Mouse (Mus musculus) G1E (cell line): ENCODE results near the gene Ap2b1. TPM values are rescaled to one million over a fixed set of nuclear protein-coding genes. Genes with fewer than 3 reads are reported as not detected.

Experiments
- ATAC-seq: 2 replicates; pipeline ENCODE4 v1.8.0; 2016; ENCODE audit warnings: mild to moderate bottlenecking; ENCODE audit not compliant: insufficient number of reproducible peaks, poor library complexity, low FRiP score, severe bottlenecking; ENCODE audit errors: extremely low read depth
- DNase-seq: peaks from one replicate; pipeline ENCODE4 v3.0.0; 2012; ENCODE audit warnings: low spot score
- H3K27me3 ChIP-seq: 2 replicates; pipeline ENCODE4 v1.6.1; 2012; ENCODE audit warnings: mild to moderate bottlenecking, low read length, inconsistent platforms; ENCODE audit not compliant: insufficient read depth
- H3K36me3 ChIP-seq: replicated peaks from 2 replicates; pipeline ENCODE3; 2012; ENCODE audit warnings: mild to moderate bottlenecking, inconsistent platforms
- H3K4me1 ChIP-seq: 2 replicates; pipeline ENCODE4 v1.6.1; 2012; ENCODE audit warnings: low read depth, low read length, inconsistent platforms, mixed read lengths; ENCODE audit not compliant: insufficient read depth
- H3K4me3 ChIP-seq: 2 replicates; pipeline ENCODE4 v1.5.1; 2012; ENCODE audit warnings: low read depth, mild to moderate bottlenecking, inconsistent platforms, low read length, moderate library complexity, mixed read lengths
- H3K9me3 ChIP-seq: replicated peaks from 2 replicates; pipeline ENCODE4 v1.6.1; 2012; ENCODE audit warnings: inconsistent platforms
- CTCF ChIP-seq: IDR thresholded peaks from 2 replicates; pipeline ENCODE4 v1.5.1; 2012; ENCODE audit warnings: low read depth, low read length, inconsistent platforms, mixed read lengths
- GATA1 ChIP-seq: IDR thresholded peaks from 2 replicates; pipeline ENCODE4 v1.6.1; 2012; ENCODE audit warnings: borderline replicate concordance, low read length, inconsistent platforms, mixed read lengths
- GATA2 ChIP-seq: IDR thresholded peaks from 2 replicates; pipeline ENCODE4 v1.6.1; 2012; ENCODE audit warnings: low read depth, low read length, inconsistent platforms, borderline replicate concordance
- POLR2AphosphoS5 ChIP-seq: IDR thresholded peaks from 2 replicates; pipeline ENCODE4 v1.6.1; 2012; ENCODE audit warnings: low read depth, low read length, inconsistent platforms; ENCODE audit not compliant: insufficient replicate concordance
- TAL1 ChIP-seq: conservative IDR thresholded peaks from 2 replicates; pipeline ENCODE4 v1.6.1; 2012; ENCODE audit warnings: low read depth, low read length, inconsistent platforms, mixed read lengths
- polyA plus RNA-seq: library from polyadenylated mRNA; stranded (reverse); fragments of >175 nt; gene quantifications from 2 replicates; pipeline ENCODE4 v1.2.3, GENCODE M21; 2012
- total RNA-seq, 2 experiments: library from RNA; stranded (forward) in 1 of 2; stranded (reverse) in 1 of 2; fragments of 200-1000 nt in 1 of 2; fragments of >200 nt in 1 of 2; fragmentation: Nextera tagmentation in 1 of 2; gene quantifications; 2 replicates each; pipeline ENCODE4 v1.2.3; 2014 to 2017

Gene Ap2b1
- total and polyA plus RNA-seq, 3 experiments, result 17.8 to 113 (median 76.5) TPM

DNA sequence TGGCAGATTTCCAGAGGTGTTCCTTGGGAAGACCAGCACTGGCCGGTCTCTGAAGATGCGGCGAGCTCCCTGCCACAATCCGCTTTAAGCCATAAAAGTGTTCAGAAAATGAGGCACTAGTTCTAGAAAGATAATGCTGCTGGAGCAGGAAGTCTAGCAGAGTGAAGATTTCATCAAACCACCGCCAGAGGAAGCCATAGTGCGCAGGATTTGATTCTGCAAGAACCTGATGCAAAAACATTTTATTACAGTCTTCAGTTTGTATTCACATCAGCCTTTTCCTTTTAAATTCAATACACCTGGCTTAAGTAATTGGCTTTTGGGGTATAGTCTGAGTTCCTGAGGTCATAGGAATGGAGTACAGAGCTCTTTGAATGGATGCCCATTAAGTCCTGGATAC is 1.0 kb upstream of the Ap2b1 start:
- TF ChIP-seq GATA1 (no peak), GATA2 (no peak), TAL1 (no peak), CTCF (no peak), POLR2AphosphoS5 (no peak)
- Histone ChIP-seq H3K36me3 (peaks cover 57% of the 10 kb centered on the region), H3K4me3 (peak overlapping the region; percentile 79; the same call in 1 of the 2 replicates), H3K27me3 (no peaks in the 10 kb centered on the region), H3K9me3 (no peaks in the 10 kb centered on the region), H3K4me1 (peaks cover 61% of the 10 kb centered on the region)
- DNase-seq (no peak), ATAC-seq (no peak)

DNA sequence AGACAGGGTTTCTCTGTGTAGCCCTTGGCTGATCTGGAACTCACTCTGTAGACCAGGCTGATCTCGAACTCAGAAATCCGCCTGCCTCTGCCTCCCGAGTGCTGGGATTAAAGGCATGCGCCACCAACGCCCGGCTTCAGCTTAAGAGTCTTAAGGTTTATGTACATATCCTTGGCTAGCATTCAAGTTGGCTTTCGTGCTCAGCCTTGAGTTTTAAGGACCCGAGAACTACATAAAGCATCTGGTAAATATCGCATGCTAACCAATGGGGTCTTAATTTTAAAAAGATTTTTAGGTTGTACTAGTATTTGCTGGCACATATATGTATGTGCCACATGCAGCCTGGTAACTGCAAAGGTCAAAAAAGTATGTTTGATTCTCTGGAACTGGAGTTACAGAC is 900 bp downstream of the Ap2b1 start:
- TF ChIP-seq GATA1, result no peak
- no peaks in the 10 kb centered on the region for H3K9me3 ChIP-seq
- ATAC-seq (no peak), DNase-seq (no peak)
- H3K4me3 ChIP-seq, result peak overlapping the region; percentile 79; the same call in 1 of the 2 replicates
- H3K36me3 ChIP-seq, result peaks cover 45% of the 10 kb centered on the region
- H3K27me3 ChIP-seq, result no peaks in the 10 kb centered on the region
- peaks cover 61% of the 10 kb centered on the region for H3K4me1 ChIP-seq

DNA sequence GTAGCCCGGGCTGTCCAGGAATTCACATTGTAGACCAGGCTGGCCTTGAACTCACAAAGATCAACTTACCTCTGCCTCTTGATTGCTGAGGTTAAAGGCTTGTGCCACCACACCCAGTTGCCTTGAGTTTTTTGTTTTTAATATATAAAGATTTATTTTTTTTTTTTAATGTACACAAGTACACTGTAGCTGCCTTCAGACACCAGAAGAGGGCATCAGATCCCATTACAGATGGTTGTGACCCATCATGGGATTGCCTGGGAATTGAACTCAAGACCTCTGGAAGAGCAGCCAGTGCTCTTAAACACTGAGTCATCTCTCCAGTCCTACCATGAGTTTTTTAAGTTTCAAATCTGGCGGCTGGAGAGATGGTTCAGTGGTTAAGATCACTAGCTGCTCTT is 2.6 kb downstream of the Ap2b1 start:
- Histone ChIP-seq H3K9me3 (no peaks in the 10 kb centered on the region), H3K4me3 (no peak overlapping the region), H3K27me3 (no peaks in the 10 kb centered on the region), H3K36me3 (peaks cover 35% of the 10 kb centered on the region), H3K4me1 (peaks cover 49% of the 10 kb centered on the region)
- DNase-seq (no peak), ATAC-seq (no peak)
- TF ChIP-seq TAL1 (no peak), GATA2 (no peak), POLR2AphosphoS5 (no peak), GATA1 (no peak), CTCF (no peak)

DNA sequence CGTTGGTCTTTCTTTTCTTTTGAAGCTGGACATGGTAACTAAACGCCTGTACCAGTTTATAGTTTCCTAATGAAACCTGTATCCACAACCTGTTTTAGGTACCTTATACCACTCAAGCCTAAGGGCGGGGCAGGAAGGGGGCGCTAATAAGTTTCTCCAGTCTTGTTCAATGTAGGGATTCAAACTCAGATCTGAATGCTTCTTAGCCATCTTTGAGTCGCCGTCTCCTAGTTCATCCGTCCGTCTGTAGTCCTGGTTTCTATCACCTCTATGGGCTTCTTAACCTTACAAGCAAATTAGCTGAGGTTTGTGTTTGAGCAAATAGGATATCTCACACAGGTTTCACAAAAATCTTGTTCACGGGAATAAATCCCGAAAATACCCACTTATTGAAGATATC is 3.3 kb downstream of the Ap2b1 start:
- Histone ChIP-seq H3K36me3 (peaks cover 34% of the 10 kb centered on the region), H3K27me3 (no peaks in the 10 kb centered on the region), H3K4me3 (peak overlapping the region; percentile 93), H3K4me1 (peaks cover 49% of the 10 kb centered on the region), H3K9me3 (no peaks in the 10 kb centered on the region)
- ATAC-seq, result no peak
- no peak for DNase-seq
- TF ChIP-seq TAL1, result no peak
- no peak for TF ChIP-seq GATA2
- TF ChIP-seq GATA1, result no peak
- TF ChIP-seq POLR2AphosphoS5, result no peak

DNA sequence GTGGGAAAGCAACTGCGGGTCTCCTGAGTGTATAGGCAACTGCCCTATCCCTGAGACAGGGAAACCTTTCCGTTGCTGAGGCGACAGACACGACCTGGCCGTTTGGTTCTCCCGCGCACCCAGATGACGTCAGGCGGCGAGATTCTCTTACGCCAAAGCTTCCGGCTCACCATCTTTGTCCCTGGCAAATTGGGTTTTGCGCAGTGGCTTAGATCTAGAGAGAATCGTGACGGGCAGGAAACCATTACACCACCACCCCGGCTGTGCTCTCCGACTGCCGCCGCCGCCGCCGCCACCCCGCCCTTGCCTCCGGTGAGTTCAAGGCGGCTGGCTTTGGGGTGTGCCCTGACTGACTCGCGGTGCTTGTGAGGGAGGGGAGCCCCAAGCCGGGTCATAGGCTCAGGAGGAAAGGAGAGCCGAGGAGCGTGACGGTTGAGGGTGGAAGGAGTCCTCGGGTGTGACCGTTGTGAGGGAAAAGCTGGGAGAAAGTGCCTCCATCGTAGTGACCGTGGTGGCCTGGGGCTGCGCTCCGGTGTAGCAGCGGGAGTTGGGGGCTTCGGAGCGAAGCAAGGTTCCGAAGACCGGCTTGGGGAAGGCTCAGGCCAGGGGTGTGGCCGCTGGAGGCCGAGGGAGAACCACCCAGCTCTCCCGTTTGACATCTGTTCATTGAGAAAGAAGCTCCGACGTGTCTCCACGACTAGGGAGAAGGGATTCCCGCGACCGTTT is 3.9 kb downstream of the Ap2b1 start, which contains the start of gene Pex12:
Pex12 (minus strand) TSS at position 61 of the 726 bp plus-strand sequence.
- H3K36me3 ChIP-seq, result peaks cover 28% of the 10 kb centered on the region
- H3K9me3 ChIP-seq, result no peaks in the 10 kb centered on the region
- ATAC-seq, result peak; percentile 47
- peak; percentile 67 for DNase-seq
- no peaks in the 10 kb centered on the region for H3K27me3 ChIP-seq
- peak within 1 kb of the TSS; percentile 93 for H3K4me3 ChIP-seq
- peaks cover 43% of the 10 kb centered on the region for H3K4me1 ChIP-seq
- TF ChIP-seq TAL1 (no peak), POLR2AphosphoS5 (no peak), GATA1 (no peak), GATA2 (no peak), CTCF (no peak)

DNA sequence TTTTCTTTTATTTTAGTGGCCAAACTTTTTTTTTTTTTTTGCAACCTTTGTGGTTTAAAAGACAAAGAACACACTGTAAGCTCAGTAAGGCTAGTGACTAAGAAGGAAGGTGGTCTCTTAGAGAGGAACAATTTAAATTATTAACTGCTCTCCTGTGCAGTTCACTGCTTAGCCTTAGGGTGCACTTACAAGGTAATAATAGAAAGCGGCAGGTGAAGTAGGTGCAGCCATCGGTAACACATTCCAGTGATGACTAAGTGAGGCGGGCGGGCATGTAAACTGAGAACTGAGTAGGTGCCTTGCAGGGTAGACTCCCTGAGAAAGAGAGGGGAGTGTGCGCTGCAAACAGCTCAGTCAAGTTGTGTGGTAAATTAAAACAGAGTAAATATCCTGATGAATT is 4.9 kb downstream of the Ap2b1 start:
- Histone ChIP-seq H3K9me3 (no peaks in the 10 kb centered on the region), H3K4me1 (peaks cover 36% of the 10 kb centered on the region), H3K4me3 (peak overlapping the region; percentile 50; the same call in 1 of the 2 replicates), H3K27me3 (no peaks in the 10 kb centered on the region), H3K36me3 (peaks cover 38% of the 10 kb centered on the region)
- DNase-seq (no peak), ATAC-seq (no peak)
- no peak for TF ChIP-seq POLR2AphosphoS5
- no peak for TF ChIP-seq GATA1
- TF ChIP-seq GATA2, result no peak
- no peak for TF ChIP-seq TAL1
- no peak for TF ChIP-seq CTCF
